Comparison of ENCODE assay signal across 8 mouse cellular contexts in the genomic region with DNA sequence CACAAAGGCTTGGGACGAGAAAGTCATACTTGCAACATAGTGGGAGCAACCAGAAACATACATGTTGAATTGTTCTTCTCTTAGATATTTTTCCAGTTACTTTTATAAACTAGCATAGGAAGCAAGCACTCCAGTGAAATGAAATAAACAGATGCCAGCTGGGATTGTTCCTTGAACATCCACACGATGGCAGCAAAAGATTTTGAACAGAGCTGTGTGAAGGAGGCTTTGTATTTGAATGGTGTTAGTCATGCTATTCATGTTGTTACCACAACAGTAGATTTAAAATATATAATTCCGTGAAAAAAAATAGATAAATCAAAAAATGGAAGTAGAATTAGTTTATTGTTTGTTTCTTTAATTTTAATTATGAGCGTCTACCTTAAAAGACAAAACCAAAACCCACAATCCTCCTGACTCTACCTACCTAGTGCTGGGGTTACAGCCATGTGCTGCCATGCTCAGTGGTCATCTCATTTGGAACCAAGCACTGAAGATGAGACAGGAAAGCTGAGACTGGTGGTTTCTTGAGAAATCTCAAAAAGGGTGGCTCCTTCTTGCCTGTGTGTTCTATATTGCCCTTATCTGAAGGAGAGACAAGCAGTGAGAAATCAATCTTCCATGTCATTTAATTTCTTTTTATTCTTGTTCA.
DNase-seq lines count a peak whose midpoint lies in the region; ATAC-seq lines count a peak whose summit lies in the region.

No protein-coding gene starts in this region.

- H3K9ac ChIP-seq in hindbrain, embryonic 11.5 days (ENCODE audit: low read depth, low read length): no peak overlapping the region

- ATAC-seq in hindbrain, embryonic 11.5 days (ENCODE audit: low FRiP score): peak; percentile 86

- DNase-seq in gastrocnemius, postnatal 10 days: peak; percentile 6
- DNase-seq in gastrocnemius, adult 8-10 months (ENCODE audit: low spot score in 2 of 2): no peak
- peak; percentile 35 for DNase-seq in adrenal gland, adult 8-10 months
- DNase-seq in embryo, embryonic 11.5 days (ENCODE audit: low read depth, low spot score): peak; percentile 46
- DNase-seq in hindbrain, embryonic 11.5 days (ENCODE audit: low spot score): peak; percentile 78
- DNase-seq in layer of hippocampus, adult 18-20 months (ENCODE audit: low spot score in 2 of 2): peak; percentile 70 to 89
- DNase-seq in lung, postnatal 25 days (ENCODE audit: low spot score): peak; percentile 19
- DNase-seq in right cerebral cortex, postnatal 14 days: peak; percentile 36

- H3K4me3 ChIP-seq in hindbrain, embryonic 11.5 days (ENCODE audit: low read depth, low read length): no peak overlapping the region

- no peaks in the 10 kb centered on the region for H3K9me3 ChIP-seq in hindbrain, embryonic 11.5 days (ENCODE audit: control insufficient read depth, low read length)

- H3K36me3 ChIP-seq in hindbrain, embryonic 11.5 days (ENCODE audit: control insufficient read depth, insufficient read depth, low read length): no peaks in the 10 kb centered on the region

- whole genome bisulfite sequencing in hindbrain, embryonic 11.5 days: 20% methylated on average over 4 of the region's 4 CpGs

- H3K4me1 ChIP-seq in hindbrain, embryonic 11.5 days (replicated peaks; ENCODE audit: control insufficient read depth, insufficient read depth, low read length): no peaks in the 10 kb centered on the region

- H3K4me2 ChIP-seq in hindbrain, embryonic 11.5 days (replicated peaks; ENCODE audit: low read depth, low read length): no peak overlapping the region

- no peaks in the 10 kb centered on the region for H3K27me3 ChIP-seq in hindbrain, embryonic 11.5 days (ENCODE audit: control insufficient read depth, insufficient read depth, low read length)

- no peak overlapping the region for H3K27ac ChIP-seq in hindbrain, embryonic 11.5 days (ENCODE audit: low read depth, low read length)

Comparison
In these comparisons a context has a peak if more than half of its experiments do, and no peak if none do; other contexts are left out.
1. DNase-seq: peak in gastrocnemius, postnatal 10 days (single experiment), adrenal gland, adult 8-10 months (single experiment), embryo, embryonic 11.5 days (single experiment), hindbrain, embryonic 11.5 days (single experiment), layer of hippocampus, adult 18-20 months (2 of 2), lung, postnatal 25 days (single experiment) and right cerebral cortex, postnatal 14 days (single experiment); none in gastrocnemius, adult 8-10 months (0 of 2).